Mouse (Mus musculus) liver, adult 2 months (tissue): ENCODE results near the gene Nrip1. TPM values are rescaled to one million over a fixed set of nuclear protein-coding genes. Genes with fewer than 3 reads are reported as not detected.

Experiments used
- DNase-seq: peaks from one replicate; pipeline ENCODE4 v3.0.0-alpha.2; 2011; ENCODE audit warnings: low read depth, low spot score; ENCODE audit errors: extremely low read depth
- H3K27ac ChIP-seq: fragments of 200-500 bp; replicated peaks from 2 replicates; pipeline ENCODE4 v1.5.1; 2012; ENCODE audit warnings: low read depth, mild to moderate bottlenecking, control low read depth, inconsistent platforms, low read length; ENCODE audit not compliant: insufficient read depth
- H3K27me3 ChIP-seq: fragments of 200-500 bp; 2 replicates; pipeline ENCODE4 v1.6.1; 2012; ENCODE audit warnings: mild to moderate bottlenecking, moderate library complexity, low read length, inconsistent platforms; ENCODE audit not compliant: control insufficient read depth, insufficient read depth
- H3K36me3 ChIP-seq: fragments of 200-500 bp; 2 replicates; pipeline ENCODE4 v1.6.1; 2012; ENCODE audit warnings: low read length, inconsistent platforms; ENCODE audit not compliant: control insufficient read depth, insufficient read depth
- H3K4me1 ChIP-seq: fragments of 200-500 bp; 2 replicates; pipeline ENCODE4 v1.6.1; 2011; ENCODE audit warnings: low read length; ENCODE audit not compliant: control insufficient read depth, insufficient read depth
- H3K4me3 ChIP-seq: fragments of 200-500 bp; 2 replicates; pipeline ENCODE4 v1.5.1; 2011; ENCODE audit warnings: low read depth, mild to moderate bottlenecking, control low read depth, low read length, moderate library complexity; ENCODE audit not compliant: insufficient read depth
- H3K79me2 ChIP-seq: fragments of 200-500 bp; 2 replicates; pipeline ENCODE4 v1.6.1; 2012; ENCODE audit warnings: inconsistent platforms, mild to moderate bottlenecking, low read length, moderate library complexity; ENCODE audit not compliant: control insufficient read depth, insufficient read depth
- H3K9ac ChIP-seq: fragments of 200-500 bp; 2 replicates; pipeline ENCODE4 v1.6.1; 2012; ENCODE audit warnings: low read depth, mild to moderate bottlenecking, control low read depth, inconsistent platforms, low read length
- CTCF ChIP-seq: fragments of 200-500 bp; IDR thresholded peaks from 2 replicates; pipeline ENCODE4 v1.5.1; 2011; ENCODE audit warnings: low read depth, low read length, control low read depth
- POLR2A ChIP-seq: fragments of 200-500 bp; IDR thresholded peaks from 2 replicates; pipeline ENCODE4 v1.6.1; 2011; ENCODE audit warnings: low read length, control low read depth; ENCODE audit not compliant: insufficient read depth; ENCODE audit errors: extremely low read depth
- WGBS: fragments of 180-500 bp; shearing (Covaris S2); methylation state at CpG from one replicate; pipeline ENCODE4 v1.1.7; 2018; 5-methylcytosine and 5-hydroxymethylcytosine counted together
- polyA plus RNA-seq: library from polyadenylated mRNA; depleted of rRNA; stranded (reverse); fragments of >200 nt; gene quantifications from 2 replicates; pipeline ENCODE4 v1.2.3, GENCODE M21; 2012
- total RNA-seq: library from RNA; depleted of rRNA; stranded (reverse); fragments of >200 nt; gene quantifications from 2 replicates; pipeline ENCODE4 v1.2.3, GENCODE M21; 2014

The Nrip1 gene
- total and polyA plus RNA-seq, 2 experiments: 2.9 to 8.9 TPM

- 88% methylated on average over 5 of the region's 5 CpGs for whole genome bisulfite sequencing
- H3K4me3 ChIP-seq: no peak overlapping the region
- no peaks in the 10 kb centered on the region for H3K79me2 ChIP-seq
- no peak for DNase-seq
- H3K4me1 ChIP-seq: no peaks in the 10 kb centered on the region
- no peak overlapping the region for H3K9ac ChIP-seq
- TF ChIP-seq POLR2A (no peak), CTCF (no peak)
- no peaks in the 10 kb centered on the region for H3K27me3 ChIP-seq
- no peak overlapping the region for H3K27ac ChIP-seq
- H3K36me3 ChIP-seq: no peaks in the 10 kb centered on the region
Observed at GRCm38 (mm10) chr16:76414528-76414927, 40.9 kb upstream of the Nrip1 start.

DNA sequence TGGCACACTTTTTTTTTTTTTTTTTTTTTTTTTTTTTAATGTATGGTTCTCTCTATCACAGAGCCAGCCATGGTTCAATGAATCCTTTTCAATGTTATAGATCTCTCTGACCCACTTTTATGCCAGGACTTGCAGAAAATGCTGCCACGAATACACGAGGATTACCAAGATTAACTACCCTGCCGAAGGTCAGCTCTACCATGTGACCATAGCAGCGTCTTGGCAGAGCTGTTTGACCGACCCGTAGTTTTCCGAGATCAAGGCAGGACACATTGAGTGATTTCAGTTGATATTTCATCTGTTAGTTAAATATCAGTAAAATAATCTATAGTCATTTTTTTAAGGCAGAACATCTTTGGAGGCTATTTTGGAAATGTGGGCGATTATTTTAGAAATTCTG lies 40.0 kb upstream of the Nrip1 start:
- Histone ChIP-seq H3K27me3 (no peaks in the 10 kb centered on the region), H3K4me1 (no peaks in the 10 kb centered on the region), H3K9ac (no peak overlapping the region), H3K36me3 (no peaks in the 10 kb centered on the region), H3K27ac (no peak overlapping the region), H3K79me2 (no peaks in the 10 kb centered on the region), H3K4me3 (no peak overlapping the region)
- DNase-seq: no peak
- WGBS: 97% methylated on average over 8 of the region's 8 CpGs
- no peak for TF ChIP-seq POLR2A
- no peak for TF ChIP-seq CTCF

- Histone ChIP-seq H3K27me3 (no peaks in the 10 kb centered on the region), H3K4me1 (no peaks in the 10 kb centered on the region), H3K4me3 (no peak overlapping the region), H3K79me2 (no peaks in the 10 kb centered on the region), H3K9ac (no peak overlapping the region), H3K36me3 (no peaks in the 10 kb centered on the region), H3K27ac (no peak overlapping the region)
- 66% methylated on average over 1 of the region's 1 CpGs for WGBS
- no peak for DNase-seq
- TF ChIP-seq POLR2A: no peak
- TF ChIP-seq CTCF: no peak
Observed at GRCm38 (mm10) chr16:76409355-76409722, 35.7 kb upstream of the Nrip1 start.

DNA sequence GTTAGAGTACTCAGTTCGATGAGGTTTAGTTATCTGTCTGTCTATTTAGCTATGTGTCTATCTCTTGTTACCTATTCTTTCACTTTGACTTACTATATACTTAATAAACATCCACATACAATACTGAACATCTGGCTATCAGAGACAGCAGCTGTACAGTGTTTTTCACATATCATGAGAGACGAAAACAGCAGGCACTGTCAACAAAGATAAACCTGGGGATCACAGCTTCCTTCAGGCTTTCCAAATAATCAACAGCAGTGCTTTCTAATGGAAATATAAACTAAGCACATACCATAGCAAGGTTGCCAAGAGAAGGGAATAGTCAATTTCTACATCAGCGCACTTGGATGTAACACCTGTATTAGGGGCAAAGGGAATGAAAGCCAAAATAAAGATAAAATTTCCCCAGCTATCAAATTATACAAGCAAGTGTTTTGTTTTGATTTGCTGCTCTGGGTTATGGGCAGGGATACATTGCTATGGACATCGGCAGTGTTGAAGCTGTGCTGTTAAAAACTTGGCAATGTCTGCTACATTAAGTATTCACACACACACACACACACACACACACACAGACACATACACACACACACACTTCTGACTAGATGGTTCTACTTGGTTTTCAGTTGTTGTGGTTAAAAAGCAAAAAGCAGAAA lies 35.2 kb upstream of the Nrip1 start:
- Histone ChIP-seq H3K9ac (no peak overlapping the region), H3K27ac (no peak overlapping the region), H3K4me1 (no peaks in the 10 kb centered on the region), H3K4me3 (no peak overlapping the region), H3K27me3 (no peaks in the 10 kb centered on the region), H3K79me2 (no peaks in the 10 kb centered on the region), H3K36me3 (no peaks in the 10 kb centered on the region)
- WGBS: 87% methylated on average over 4 of the region's 4 CpGs
- DNase-seq: no peak
- TF ChIP-seq CTCF (no peak), POLR2A (no peak)

DNA sequence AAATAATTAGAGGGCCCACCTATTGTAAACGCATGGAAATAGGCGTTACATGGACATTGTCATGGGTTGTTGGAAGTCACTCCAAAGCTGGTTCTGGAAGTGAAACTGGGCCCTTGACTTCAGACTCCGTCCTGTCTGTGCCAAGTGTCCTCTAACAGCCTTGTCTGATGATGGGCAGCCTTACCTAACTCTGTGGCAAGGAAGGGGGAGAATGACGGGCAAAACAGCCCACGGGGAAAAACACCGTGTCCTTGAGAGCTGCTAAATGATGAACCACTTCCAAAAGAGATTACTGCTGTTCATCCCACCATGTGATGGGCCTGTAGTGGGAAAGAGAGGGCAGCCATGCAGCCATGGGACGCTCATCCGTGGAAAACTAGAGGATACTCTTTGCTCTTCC lies 34.6 kb upstream of the Nrip1 start:
- no peak overlapping the region for H3K27ac ChIP-seq
- H3K9ac ChIP-seq: no peak overlapping the region
- H3K4me3 ChIP-seq: no peak overlapping the region
- H3K79me2 ChIP-seq: no peaks in the 10 kb centered on the region
- no peaks in the 10 kb centered on the region for H3K36me3 ChIP-seq
- DNase-seq: no peak
- WGBS: 91% methylated on average over 8 of the region's 8 CpGs
- TF ChIP-seq CTCF (no peak), POLR2A (no peak)
- no peaks in the 10 kb centered on the region for H3K4me1 ChIP-seq
- no peaks in the 10 kb centered on the region for H3K27me3 ChIP-seq

GRCm38 (mm10) chr16:76407321-76407920 lies 33.8 kb upstream of the Nrip1 start:
- no peaks in the 10 kb centered on the region for H3K27me3 ChIP-seq
- H3K36me3 ChIP-seq: no peaks in the 10 kb centered on the region
- no peaks in the 10 kb centered on the region for H3K79me2 ChIP-seq
- no peak for DNase-seq
- no peak overlapping the region for H3K27ac ChIP-seq
- no peak for TF ChIP-seq POLR2A
- no peak for TF ChIP-seq CTCF
- no peaks in the 10 kb centered on the region for H3K4me1 ChIP-seq
- H3K9ac ChIP-seq: no peak overlapping the region
- WGBS: 68% methylated on average over 13 of the region's 13 CpGs
- no peak overlapping the region for H3K4me3 ChIP-seq
